Mouse (Mus musculus): ENCODE data around the gene Tcf15.

GRCm38 (mm10) chr2:152149891-152150290, 6.5 kb downstream of the Tcf15 start:
- no peak for TF ChIP-seq MAX (IDR thresholded peaks at IDR 0.05; ENCODE audit: low read depth)
- no peak for TF ChIP-seq POLR2A (IDR thresholded peaks at IDR 0.05; ENCODE audit: insufficient read length, low read depth)
- TF ChIP-seq E2F4 (IDR thresholded peaks at IDR 0.05; ENCODE audit: insufficient read depth), result no peak
- TF ChIP-seq USF1 (IDR thresholded peaks at IDR 0.05; ENCODE audit: low read depth), result no peak
